Mouse (Mus musculus) hindbrain, embryonic 14.5 days (tissue): Measurements from ENCODE around the gene Gramd4. TPM values are rescaled to one million over a fixed set of nuclear protein-coding genes. Genes with fewer than 3 reads are reported as not detected.

Source experiments
- ATAC-seq: fragments of 200-750 bp; cut with Nextera tagmentation; 2 replicates; pipeline ENCODE4 v1.8.0; 2017; ENCODE audit warnings: moderate number of reproducible peaks, mild to moderate bottlenecking, moderate TSS enrichment, moderate library complexity; ENCODE audit not compliant: low FRiP score
- DNase-seq: peaks from one replicate; pipeline ENCODE4 v3.0.0-alpha.2; 2015; ENCODE audit warnings: low spot score
- H3K27ac ChIP-seq: fragments of 300-500 bp; sonication (generic); 2 replicates; pipeline ENCODE4 v1.5.1; 2014; ENCODE audit warnings: mild to moderate bottlenecking, moderate library complexity
- H3K27me3 ChIP-seq: fragments of 300-500 bp; sonication (generic); 2 replicates; pipeline ENCODE4 v1.6.1; 2014; ENCODE audit warnings: mild to moderate bottlenecking, low read length, mixed read lengths; ENCODE audit not compliant: control insufficient read depth, insufficient read depth
- H3K36me3 ChIP-seq: fragments of 300-500 bp; sonication (generic); replicated peaks from 2 replicates; pipeline ENCODE4 v1.6.1; 2014; ENCODE audit not compliant: control insufficient read depth, insufficient read depth
- H3K4me1 ChIP-seq: fragments of 300-500 bp; sonication (generic); replicated peaks from 2 replicates; pipeline ENCODE4 v1.6.1; 2014; ENCODE audit warnings: antibody characterized with exemption, low read length, mixed read lengths; ENCODE audit not compliant: control insufficient read depth, insufficient read depth
- H3K4me2 ChIP-seq: fragments of 300-500 bp; sonication (generic); replicated peaks from 2 replicates; pipeline ENCODE4 v1.6.1; 2014; ENCODE audit warnings: mild to moderate bottlenecking, moderate library complexity
- H3K4me3 ChIP-seq: fragments of 300-500 bp; sonication (generic); replicated peaks from 2 replicates; pipeline ENCODE4 v1.5.1; 2014; ENCODE audit warnings: mild to moderate bottlenecking, low read length
- H3K9ac ChIP-seq: fragments of 300-500 bp; sonication (generic); 2 replicates; pipeline ENCODE4 v1.6.1; 2014
- H3K9me3 ChIP-seq: fragments of 300-500 bp; sonication (generic); 2 replicates; pipeline ENCODE4 v1.6.1; 2016; ENCODE audit warnings: low read length; ENCODE audit not compliant: control insufficient read depth
- WGBS: fragments of 180-500 bp; shearing (Covaris S2); extraction: QIAGEN DNeasy Blood & Tissue Kit; methylation state at CpG from one replicate; pipeline ENCODE4 v1.1.7; 2014; 5-methylcytosine and 5-hydroxymethylcytosine counted together
- polyA plus RNA-seq: library from polyadenylated mRNA; unstranded; fragments of >200 nt; fragmentation: Nextera tagmentation; extraction: Ambion mirVana; gene quantifications from 2 replicates; pipeline ENCODE4 v1.2.1, GENCODE M21; 2014

Gramd4 gene
- 22.2 and 24.9 TPM in 2 replicates for polyA plus RNA-seq

GRCm38 (mm10) chr15:86057413-86057812 is at the start of gene Gramd4:
Gramd4 (plus strand) TSS chr15:86057695.
- Histone ChIP-seq H3K9ac (peak within 1 kb of the TSS; percentile 99), H3K4me2 (peak within 1 kb of the TSS; percentile 90), H3K4me1 (peaks cover 39% of the 10 kb centered on the region), H3K36me3 (no peaks in the 10 kb centered on the region), H3K4me3 (peak within 1 kb of the TSS; percentile 97), H3K9me3 (no peaks in the 10 kb centered on the region), H3K27me3 (no peaks in the 10 kb centered on the region), H3K27ac (peak within 1 kb of the TSS; percentile 97)
- ATAC-seq (no peak), DNase-seq (no peak)
- 32% methylated on average over 6 of the region's 6 CpGs for WGBS

GRCm38 (mm10) chr15:86013130-86013529 is 44.4 kb upstream of the Gramd4 start:
- Histone ChIP-seq H3K9ac (no peak overlapping the region), H3K27me3 (no peaks in the 10 kb centered on the region), H3K4me1 (peaks cover 15% of the 10 kb centered on the region), H3K9me3 (no peaks in the 10 kb centered on the region), H3K4me2 (no peak overlapping the region), H3K27ac (no peak overlapping the region), H3K36me3 (no peaks in the 10 kb centered on the region), H3K4me3 (no peak overlapping the region)
- DNase-seq (no peak), ATAC-seq (0 out of 2 replicates have a peak, but pooled peaks have one; percentile 24)
- WGBS = 11% methylated on average over 2 of the region's 2 CpGs

- Histone ChIP-seq H3K9me3 (no peaks in the 10 kb centered on the region), H3K9ac (no peak overlapping the region), H3K4me2 (no peak overlapping the region), H3K4me3 (no peak overlapping the region), H3K27ac (no peak overlapping the region), H3K36me3 (no peaks in the 10 kb centered on the region), H3K27me3 (no peaks in the 10 kb centered on the region), H3K4me1 (peaks cover 15% of the 10 kb centered on the region)
- 14% methylated on average over 10 of the region's 10 CpGs for WGBS
- DNase-seq (no peak), ATAC-seq (no peak)
These were observed 43.8 kb upstream of the Gramd4 start for GRCm38 (mm10) chr15:86013656-86014055.

- Histone ChIP-seq H3K9ac (no peak overlapping the region), H3K4me1 (peaks cover 15% of the 10 kb centered on the region), H3K9me3 (no peaks in the 10 kb centered on the region), H3K27me3 (no peaks in the 10 kb centered on the region), H3K27ac (no peak overlapping the region), H3K4me3 (no peak overlapping the region), H3K36me3 (no peaks in the 10 kb centered on the region), H3K4me2 (no peak overlapping the region)
- 72% methylated on average over 7 of the region's 7 CpGs for whole genome bisulfite sequencing
- ATAC-seq (no peak), DNase-seq (no peak)
These were observed 42.5 kb upstream of the Gramd4 start for GRCm38 (mm10) chr15:86015026-86015425.

- H3K36me3 ChIP-seq = no peaks in the 10 kb centered on the region
- peaks cover 15% of the 10 kb centered on the region for H3K4me1 ChIP-seq
- 67% methylated on average over 13 of the region's 13 CpGs for WGBS
These were observed 41.5 kb upstream of the Gramd4 start for GRCm38 (mm10) chr15:86015860-86016541.

GRCm38 (mm10) chr15:86017336-86017735 is 40.2 kb upstream of the Gramd4 start:
- ATAC-seq = no peak
- 93% methylated on average over 6 of the region's 6 CpGs for WGBS

More at GRCm38 (mm10) chr15:86015860-86016541, 41.5 kb upstream of the Gramd4 start:
- DNase-seq (no peak), ATAC-seq (no peak)
- no peaks in the 10 kb centered on the region for H3K9me3 ChIP-seq
- H3K4me2 ChIP-seq = no peak overlapping the region
- no peak overlapping the region for H3K9ac ChIP-seq
- no peak overlapping the region for H3K4me3 ChIP-seq
- no peak overlapping the region for H3K27ac ChIP-seq
- H3K27me3 ChIP-seq = no peaks in the 10 kb centered on the region

GRCm38 (mm10) chr15:86018753-86019512 is 38.6 kb upstream of the Gramd4 start:
- Histone ChIP-seq H3K27ac (no peak overlapping the region), H3K27me3 (no peaks in the 10 kb centered on the region), H3K9ac (no peak overlapping the region), H3K4me1 (0 out of 2 replicates have a peak, but pooled peaks cover 1% of the 10 kb centered on the region), H3K36me3 (no peaks in the 10 kb centered on the region), H3K9me3 (no peaks in the 10 kb centered on the region), H3K4me2 (no peak overlapping the region), H3K4me3 (no peak overlapping the region)
- ATAC-seq (no peak), DNase-seq (no peak)
- WGBS = 97% methylated on average over 5 of the region's 5 CpGs

More at GRCm38 (mm10) chr15:86017336-86017735, 40.2 kb upstream of the Gramd4 start:
- Histone ChIP-seq H3K9me3 (no peaks in the 10 kb centered on the region), H3K9ac (no peak overlapping the region), H3K4me2 (no peak overlapping the region), H3K27ac (no peak overlapping the region), H3K4me3 (no peak overlapping the region), H3K27me3 (no peaks in the 10 kb centered on the region), H3K36me3 (no peaks in the 10 kb centered on the region), H3K4me1 (peaks cover 15% of the 10 kb centered on the region)
- DNase-seq = no peak

- Histone ChIP-seq H3K27me3 (no peaks in the 10 kb centered on the region), H3K9ac (no peak overlapping the region)
- 73% methylated on average over 8 of the region's 8 CpGs for WGBS
These were observed 37.5 kb upstream of the Gramd4 start for GRCm38 (mm10) chr15:86020008-86020407.

GRCm38 (mm10) chr15:86021301-86021700 is 36.2 kb upstream of the Gramd4 start:
- Histone ChIP-seq H3K4me2 (no peak overlapping the region), H3K9ac (no peak overlapping the region), H3K9me3 (no peaks in the 10 kb centered on the region), H3K27ac (no peak overlapping the region), H3K4me3 (no peak overlapping the region), H3K36me3 (no peaks in the 10 kb centered on the region), H3K4me1 (no peaks in the 10 kb centered on the region), H3K27me3 (no peaks in the 10 kb centered on the region)
- DNase-seq = no peak
- no peak for ATAC-seq
- WGBS = 85% methylated on average over 9 of the region's 9 CpGs

More at GRCm38 (mm10) chr15:86020008-86020407, 37.5 kb upstream of the Gramd4 start:
- Histone ChIP-seq H3K4me1 (no peaks in the 10 kb centered on the region), H3K27ac (no peak overlapping the region), H3K4me3 (no peak overlapping the region), H3K4me2 (no peak overlapping the region), H3K36me3 (no peaks in the 10 kb centered on the region), H3K9me3 (no peaks in the 10 kb centered on the region)
- DNase-seq (no peak), ATAC-seq (no peak)
